Mouse (Mus musculus): ENCODE measurements at regions not wholly inside any gene's neighbourhood (a gene's known extent, or its start where the extent isn't known, plus 50 kb on each side); places are given as distances from the start of the nearest gene placed in this dataset.

DNA sequence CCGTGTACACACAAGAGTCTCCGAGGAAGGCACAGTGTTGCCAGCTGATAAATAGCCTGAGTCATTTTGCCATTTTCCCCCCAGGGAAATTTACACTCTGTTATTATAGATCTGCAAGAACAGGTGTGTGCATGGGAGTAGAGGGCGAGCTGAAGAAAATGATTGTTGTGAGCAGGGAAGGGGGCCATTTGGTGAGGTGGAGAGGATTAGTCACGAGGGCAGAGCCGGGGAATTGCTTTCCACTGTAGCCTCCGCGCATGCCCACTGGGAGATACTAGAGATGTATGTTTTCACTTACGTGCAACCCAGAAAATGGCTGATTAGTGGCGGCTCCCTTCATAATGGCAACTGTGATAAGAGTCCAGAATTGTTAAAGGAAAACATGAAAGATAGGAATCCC lies 185.3 kb upstream of the Krr1 start:
- no peak for ATAC-seq

DNA sequence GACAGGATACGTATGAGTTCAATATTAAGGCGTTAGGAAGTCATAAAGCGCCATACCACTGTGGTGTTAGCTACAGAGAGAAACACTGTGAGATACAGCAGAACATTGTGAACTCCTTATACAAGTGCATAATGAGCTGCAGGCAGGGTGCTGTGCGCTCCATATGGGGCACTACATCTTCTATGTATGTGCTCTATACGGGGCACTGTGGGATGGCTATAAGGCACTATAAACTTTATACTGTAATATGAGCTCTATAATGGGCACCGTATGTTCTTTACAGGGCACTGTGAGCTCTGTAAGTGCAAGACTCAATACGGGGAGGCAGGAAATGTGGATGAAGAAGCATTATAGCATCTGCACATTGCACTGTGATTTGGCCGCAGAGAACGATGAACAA lies 183.2 kb upstream of the Krr1 start:
- no peak for ATAC-seq

DNA sequence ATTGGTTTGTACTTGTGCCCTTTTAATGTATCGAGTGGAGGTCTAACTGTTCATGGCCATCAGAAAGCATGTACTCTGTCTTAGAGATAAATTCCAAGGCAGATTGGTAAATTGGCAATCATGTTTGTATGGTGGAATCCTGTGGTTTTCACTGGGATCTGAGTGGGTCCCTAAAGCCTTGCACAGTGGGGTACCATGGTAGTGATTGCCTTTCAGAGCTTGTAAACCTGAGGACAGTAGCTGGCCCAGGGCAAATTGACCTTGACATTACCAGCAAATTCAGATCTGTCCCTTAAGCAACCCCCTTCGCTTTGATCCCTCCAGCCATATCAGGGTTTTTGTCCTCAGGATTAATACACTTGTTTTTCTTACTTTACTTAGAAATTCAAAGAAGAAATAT lies 181.6 kb upstream of the Krr1 start:
- no peak for ATAC-seq

DNA sequence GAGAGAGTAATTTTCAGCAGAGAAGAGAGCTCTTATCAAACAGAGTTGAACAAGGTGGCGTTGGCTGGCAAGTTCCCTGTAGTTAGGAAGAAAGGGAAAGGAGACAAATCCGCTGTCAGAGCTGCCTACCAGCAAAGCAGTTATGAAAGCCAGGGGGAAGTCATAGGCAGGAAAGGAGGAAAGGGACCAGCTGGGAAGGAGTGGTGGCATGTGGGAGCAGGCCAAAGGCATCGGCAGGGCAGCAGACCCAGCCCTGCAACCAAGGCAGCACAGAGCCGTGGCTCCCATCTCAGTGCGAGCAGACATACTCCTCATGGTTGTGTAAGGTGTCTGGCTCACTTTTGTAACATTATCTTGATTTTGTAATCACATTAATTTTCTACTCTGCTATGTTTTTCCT lies 177.4 kb upstream of the Krr1 start:
- no peak for ATAC-seq

DNA sequence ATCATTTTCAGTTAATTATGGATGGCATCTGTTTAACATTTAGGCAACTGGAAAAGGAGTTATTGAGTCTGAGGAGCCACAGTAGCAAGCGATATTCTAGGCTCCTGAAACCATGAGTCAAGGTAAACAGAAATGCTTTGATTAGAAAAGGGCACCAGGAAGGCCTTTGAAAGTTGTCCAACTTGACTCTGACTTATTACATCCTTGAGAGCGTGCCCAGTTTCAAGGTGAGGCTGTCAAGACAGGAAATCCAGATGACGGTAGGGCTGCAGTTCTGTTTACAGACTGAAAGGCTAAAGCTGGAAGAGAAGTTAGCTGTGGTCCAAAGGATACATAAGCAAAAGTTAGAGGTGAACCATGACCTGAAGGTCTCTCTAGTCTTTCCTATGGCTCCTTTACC lies 176.7 kb upstream of the Krr1 start:
- no peak for ATAC-seq

DNA sequence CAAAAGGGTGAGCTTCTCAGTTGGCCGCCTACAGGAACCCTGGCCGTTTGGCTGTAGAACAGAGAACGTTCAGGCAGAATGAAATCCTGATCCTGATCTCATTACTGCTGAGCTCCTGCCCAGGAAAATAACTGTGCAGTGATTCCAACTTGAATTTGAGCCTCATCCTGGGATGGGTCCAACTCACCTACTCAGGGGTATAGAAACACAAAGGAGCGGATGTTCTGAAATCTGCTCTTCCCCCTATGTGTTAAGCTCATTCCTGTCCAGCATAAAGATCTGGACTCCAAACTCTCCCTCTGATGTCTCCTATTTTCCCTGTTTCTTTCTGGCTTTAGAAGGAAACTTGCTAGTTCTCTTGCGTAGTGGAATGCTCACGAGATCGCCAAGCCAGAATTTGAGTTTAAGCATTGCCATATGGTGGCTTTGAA lies 173.6 kb upstream of the Krr1 start:
- no peak for ATAC-seq

DNA sequence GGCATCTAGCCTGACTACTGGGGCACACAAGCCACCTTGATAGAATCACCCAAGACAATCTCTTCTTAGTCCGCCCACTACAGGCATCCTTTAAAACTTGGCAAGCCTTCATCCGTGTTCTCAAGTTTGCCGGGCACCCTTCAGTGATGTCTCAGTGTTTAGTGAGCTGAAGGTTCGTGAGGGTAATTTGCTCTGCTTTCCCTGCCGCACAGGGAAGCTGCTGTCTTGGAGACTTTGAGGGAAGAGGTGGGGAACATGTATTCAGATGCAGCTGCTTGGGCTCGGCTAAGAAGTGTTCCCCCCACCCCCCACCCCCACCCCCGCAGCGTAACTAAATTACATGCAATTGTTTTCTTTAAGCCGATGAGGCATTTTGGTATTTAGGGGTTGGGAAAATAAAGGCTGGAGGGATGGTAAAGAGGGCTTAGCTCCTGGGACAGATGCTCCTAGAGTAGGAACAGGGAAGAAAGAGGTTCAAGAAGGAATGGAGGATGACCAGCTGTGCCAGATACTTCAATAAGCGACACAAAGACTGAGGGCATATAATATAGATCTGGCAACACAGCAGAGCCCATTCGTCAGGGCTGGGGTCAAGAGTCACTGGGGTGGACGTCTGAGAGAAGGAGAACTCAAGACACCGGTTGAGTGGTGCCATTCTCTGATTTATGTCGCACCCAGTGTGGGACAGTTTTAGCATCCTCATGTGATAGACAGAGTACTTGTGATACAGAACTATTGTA lies 172.4 kb upstream of the Krr1 start:
- ATAC-seq = no peak

DNA sequence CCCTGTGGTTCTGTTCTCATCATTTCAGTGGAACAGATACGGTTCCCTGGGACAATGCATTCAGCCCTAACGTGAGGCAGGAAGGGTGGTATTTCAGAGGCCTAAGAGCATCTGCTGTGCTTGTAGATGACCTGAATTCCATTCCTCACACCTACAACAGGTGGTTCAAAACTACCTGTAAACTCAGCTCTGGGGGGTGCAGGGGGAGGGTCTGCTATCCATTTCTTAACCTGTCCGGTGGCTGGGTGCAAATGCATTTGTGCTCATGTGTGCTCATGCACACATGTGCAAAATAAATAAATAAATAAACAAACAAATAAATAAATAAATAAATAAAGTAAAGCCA lies 171.9 kb upstream of the Krr1 start:
- no peak for ATAC-seq

DNA sequence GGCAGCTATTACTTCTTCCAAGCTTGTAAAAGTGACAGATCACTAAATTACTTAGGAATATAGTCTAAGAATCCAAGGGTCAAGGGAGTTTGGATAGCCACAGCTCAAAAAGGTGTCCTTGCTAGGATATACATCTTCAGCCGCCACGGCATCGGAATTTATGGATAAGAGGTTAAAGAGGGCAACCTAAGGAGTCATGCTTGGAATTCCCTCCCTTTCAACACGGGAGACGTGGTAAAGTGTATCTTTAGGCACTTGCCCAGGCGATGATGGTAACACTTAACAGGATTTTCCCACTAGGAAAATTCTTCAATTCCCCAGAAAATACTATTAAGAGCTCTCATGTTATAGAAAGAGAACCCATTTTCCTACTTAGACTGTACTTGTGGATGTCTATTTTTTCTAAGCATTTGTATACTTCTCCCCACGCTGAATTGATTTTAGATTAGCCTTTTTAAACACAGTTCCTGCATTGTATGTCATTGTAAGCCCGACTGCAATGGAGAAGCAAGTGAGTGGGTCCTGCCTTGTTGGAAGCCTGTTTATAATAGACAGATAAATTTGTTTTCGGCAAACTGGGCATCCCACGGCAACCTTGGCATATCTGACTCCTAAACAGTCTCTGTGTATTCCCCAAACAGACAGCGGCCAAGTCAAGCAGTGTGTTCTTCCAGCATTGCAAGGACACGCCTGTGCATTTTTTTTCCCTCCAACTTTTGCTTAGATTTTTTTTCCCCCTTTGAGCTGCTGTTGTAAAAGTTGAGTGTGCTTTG lies 171.3 kb upstream of the Krr1 start:
- no peak for ATAC-seq

DNA sequence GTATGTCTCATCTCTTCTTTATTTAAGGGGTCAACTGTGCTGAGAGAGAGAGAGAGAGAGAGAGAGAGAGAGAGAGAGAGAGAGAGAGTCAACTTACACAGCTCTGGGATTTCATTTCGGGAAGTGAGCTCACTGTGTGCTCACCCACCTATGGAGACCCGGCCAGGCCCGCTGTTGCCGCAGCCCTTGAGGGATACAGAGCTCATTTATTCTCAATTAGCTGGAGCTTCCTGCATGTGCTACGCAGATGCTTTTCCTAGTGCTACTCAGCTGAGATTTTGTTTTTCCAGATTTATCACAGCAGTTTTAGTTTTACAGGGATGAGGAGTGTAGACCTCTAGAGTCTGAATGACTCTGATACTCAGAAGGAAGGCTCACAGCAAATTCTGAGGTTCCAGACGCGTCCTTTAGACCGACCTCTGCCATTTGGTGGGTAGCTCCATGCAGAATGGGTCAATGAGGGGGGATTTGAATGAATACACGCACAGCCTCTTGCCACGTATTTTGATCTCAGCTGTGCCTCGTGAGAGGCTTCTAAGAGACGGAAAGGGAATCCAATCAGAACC lies 170.6 kb upstream of the Krr1 start:
- ATAC-seq = no peak

DNA sequence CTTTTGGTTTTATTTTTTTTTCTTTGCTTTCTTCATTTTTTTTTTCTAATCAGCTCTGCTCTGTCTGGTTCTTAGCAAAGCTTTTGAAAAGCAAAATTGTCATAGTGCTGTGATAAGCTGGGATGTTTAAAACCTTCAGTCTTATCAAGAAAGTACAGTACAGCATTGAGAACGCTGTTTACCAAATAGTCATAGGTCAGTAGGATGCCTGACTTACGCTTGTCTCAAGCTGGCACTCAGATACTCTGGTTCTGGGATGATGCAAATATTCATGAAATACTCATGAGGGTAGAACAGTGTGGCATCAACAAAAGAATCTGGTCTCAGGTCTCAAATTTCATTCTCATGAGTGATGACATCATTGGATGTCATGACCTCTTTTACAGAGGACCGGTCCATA lies 166.1 kb upstream of the Krr1 start:
- ATAC-seq = no peak

DNA sequence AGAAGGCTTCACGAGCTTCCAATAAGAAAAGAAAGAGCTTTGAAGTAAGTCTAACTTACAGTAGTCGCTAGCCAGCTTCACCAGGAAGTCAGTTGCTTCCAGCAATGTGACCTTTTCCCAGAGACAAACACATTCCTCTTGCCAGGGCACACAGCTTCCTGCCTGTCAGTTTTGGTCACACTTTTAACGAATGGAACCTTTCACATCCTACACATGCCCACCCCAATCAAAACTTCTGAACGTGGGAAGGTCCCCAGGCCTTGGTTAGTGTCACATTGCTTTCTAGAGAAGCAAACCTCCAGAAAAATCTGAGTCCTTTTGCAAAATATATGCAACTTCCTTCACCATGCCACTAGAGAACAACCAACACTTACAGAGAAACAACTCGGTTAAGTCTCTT lies 165.5 kb upstream of the Krr1 start:
- no peak for ATAC-seq

DNA sequence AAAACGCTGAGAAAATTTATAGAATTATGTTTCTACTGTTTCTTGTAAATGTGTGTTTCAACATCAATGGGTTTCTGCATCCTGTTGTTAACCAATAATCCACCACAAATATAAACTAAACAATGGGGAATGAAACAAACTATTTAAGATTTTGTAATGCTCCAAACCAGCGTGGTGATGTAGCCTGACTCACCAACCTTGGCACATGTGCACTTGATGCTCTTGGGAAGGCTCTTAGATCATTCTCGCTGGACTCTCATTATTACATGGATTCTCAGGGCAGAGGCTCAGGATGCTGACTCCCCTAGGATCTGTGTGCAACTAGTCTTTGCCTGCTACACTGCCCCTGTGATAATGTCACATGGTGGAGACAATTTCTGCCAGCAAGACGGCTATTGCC lies 158.7 kb upstream of the Krr1 start:
- ATAC-seq = no peak

DNA sequence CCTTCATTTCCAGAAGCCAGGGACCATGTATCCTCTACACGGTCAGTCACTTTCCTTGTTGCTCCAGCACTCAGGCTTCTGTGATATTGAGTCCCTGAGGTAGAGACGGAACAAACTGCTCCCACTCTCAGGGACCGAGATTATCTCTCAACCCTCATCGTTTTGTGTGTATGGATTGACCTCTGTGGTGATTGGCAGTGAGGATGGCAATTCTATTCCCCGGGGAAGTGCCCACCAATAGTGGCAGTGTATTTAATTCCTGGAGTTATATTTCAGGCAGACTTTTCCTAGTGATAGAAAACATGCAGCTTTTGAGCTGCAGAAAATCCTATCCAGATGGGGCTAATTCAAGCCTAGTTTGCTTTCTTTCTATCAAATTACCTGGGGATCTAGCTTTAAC lies 157.8 kb upstream of the Krr1 start:
- no peak for ATAC-seq

DNA sequence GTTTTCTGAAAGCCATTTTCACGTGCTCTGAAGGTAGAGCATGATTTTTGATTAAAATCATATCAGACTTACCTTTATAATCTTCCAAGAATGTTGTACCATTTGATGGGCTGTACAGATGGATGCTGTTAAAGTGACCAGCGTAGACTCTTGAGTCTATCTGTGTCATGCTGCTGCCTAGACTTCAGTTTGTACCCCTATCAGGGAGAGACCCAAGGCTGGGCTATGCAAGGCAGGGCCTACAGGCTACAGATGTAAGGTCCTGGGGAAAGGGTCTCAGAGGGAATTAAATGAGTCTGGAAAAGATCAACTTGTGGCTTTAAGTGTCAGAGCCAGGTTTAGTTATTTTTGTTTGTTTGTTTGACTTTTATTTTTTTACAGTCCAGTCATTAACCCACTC lies 157.3 kb upstream of the Krr1 start:
- no peak for ATAC-seq

DNA sequence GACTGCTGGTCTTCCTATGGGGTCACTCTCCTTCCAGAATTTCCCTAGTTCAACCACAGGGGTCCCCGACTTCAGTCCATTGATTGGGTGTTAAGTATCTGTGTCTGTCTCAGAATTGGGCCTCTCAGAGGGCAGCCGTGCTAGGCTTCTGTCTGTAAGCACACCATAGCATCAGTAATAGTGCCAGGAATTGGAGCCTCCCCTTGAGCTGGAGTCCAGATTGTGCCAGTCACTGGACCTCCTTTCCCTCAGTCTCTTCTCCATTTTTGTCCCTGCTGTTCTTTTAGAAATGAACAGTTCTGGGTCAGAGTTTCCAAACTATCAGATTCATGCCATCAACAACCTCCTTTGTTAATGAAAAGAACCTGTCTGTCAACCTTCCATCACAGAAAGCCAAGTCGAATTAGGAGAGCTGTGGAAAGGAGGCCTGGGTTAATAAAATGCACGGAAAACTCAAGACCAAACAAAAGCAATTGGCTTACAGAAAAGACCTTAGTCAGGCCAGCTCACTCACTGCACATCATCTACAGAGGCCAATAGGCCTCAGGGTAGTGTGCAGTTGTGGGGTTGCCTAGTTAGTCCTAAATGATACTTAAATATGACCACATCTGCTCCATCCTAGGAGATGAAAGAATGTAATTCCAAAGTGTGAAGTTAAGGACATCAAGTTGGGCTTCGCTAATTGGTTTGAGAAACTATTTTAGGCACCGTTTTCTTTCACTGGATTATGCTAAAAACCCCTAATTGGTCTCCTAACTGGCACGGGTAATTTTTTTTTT lies 156.5 kb upstream of the Krr1 start:
- ATAC-seq = no peak

DNA sequence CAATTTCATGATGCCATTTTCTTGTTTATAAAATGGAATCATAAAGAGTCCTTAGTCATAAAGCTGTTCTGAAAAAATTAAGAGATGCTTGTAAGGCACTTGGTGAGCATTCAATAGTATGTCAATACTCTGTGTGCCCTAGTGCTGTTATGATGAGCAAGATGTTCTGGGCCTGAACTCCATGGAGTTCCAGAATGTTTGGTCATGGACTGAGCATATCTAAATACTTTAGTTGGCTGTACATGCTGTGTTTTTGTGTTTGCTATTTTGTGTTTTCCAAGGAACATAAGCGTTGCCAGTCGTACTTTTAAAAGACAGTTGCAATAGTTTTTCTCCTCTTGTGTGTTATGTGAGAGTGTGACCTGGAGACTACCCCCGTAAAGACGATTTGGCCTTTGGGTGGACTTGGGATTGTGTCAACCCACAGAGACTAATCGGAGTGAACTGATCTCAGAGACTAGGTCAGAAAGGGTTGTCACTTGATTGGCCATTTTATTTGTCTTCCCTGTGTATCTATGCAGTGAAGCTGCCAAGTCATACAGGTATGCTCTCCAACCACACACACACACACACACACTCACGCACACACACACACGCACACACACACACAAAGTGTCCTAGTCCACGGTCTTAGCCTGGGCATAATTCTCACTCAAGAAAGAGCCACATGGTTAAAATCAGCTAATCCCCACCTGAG lies 152.6 kb upstream of the Krr1 start:
- no peak for ATAC-seq

DNA sequence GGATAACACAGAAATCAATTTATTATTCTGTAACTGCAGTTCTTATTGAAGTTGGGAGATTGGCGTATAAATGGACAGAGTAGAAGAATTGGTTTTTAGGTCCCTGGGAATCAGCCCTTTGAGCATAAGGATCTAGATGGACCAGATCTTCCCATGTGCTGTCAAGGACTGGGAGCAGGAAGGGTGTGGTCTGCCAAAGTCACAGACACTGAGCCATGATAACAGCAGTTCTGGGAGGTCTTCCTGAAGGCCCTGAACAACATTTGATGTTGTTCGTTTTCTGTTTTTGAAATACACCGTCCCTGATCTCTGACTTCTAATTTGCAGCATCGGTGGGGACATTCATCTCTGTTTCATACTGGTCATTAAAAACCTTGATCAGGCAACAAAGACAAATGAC lies 147.6 kb upstream of the Krr1 start:
- ATAC-seq = no peak

DNA sequence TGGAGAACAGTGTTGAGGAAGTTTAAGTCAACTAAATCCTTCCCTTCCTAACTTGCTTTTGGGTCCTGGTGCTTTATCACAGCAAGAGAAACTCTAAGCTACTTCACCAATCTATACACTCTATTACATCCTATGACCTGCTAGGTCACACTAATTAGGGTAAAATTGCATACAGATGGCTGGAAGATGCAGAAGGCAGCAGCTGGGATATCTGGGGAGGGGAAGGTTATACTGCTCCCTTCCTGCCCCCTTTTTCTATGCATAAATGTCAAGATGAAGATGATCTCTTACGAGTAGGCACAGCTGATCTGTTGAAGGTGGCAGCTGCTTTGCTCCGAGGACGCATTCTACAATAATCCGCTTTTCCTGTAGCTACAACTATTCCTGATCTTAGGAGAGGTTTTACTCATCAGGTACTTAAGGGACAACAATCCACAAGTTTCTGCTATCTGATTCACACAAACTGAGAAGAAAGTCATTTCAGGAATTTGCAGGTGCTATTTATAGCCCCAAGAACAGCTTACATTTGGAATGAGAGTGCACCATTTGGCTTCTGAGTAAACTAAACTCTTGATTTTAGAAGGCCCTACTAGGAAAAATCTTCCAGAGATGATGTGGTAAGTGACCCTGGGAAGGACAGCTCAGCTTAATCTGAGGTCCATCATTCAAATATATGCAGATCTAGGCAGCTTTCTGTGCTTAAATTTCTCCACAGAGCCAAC lies 146.3 kb upstream of the Krr1 start:
- ATAC-seq = no peak

DNA sequence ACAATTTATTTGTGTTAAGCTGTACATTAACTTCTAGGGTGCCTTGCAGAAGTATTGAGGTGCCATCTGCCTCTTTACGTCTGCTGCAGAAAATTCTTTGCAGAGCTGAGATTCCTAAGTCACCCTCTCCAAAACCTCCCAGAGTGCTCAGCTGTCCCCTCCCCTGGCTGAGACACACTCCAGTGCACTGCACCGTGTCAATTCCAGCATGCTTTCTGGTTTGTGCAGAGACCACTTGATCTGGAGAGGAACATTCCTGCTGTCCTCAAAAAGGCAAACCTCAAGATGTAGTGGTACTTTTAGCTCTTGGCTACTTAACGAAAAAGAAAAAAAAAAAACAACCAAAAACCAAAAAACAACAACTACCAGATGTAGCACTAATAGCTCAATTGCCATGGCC lies 145.2 kb upstream of the Krr1 start:
- ATAC-seq = no peak

DNA sequence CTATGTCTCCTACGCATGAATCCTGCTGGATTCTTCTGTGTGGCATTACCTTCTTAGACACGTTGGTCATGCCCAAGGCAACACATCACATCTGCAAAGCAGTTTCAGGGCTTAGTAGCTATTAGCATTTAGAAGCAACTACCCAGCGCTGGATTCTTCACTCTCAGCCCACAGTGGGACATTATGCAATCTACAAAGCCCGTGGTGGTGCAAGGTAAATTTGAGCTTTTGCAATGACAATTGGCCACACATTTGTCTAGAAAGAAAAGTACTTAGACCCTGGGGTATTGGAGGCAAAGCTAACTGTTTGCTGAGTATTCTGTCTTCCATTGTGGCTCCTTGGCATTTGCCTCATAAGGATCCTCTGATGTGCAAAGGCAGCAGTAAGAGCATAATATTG lies 144.5 kb upstream of the Krr1 start:
- ATAC-seq = no peak

DNA sequence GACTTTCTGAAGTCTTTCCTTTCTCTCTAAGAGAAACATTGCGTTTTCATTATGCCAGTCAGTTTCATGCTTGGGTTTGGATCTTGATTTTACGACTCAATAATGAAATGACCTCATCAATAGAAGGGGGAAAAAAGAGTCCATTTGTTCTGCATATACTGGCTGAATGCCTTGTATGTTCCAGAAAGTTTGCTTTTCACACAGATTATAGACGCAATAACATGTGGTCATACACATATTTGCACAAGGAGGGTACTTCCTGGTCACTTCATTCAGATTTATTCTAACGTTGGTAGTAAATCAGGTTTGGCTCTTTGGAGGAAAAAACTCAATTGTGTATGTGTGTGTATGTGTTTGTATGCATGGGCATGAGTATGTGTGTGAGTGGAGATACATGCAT lies 143.9 kb upstream of the Krr1 start:
- no peak for ATAC-seq

Data from CD4-positive, CD25-positive, alpha-beta regulatory T cell, adult 4 months (primary cell).